8 mouse cellular contexts compared by ENCODE assay signal in genomic region chr12:59131578-59131946, GRCm38 (mm10). TPM values are rescaled to one million over a fixed set of nuclear protein-coding genes. Genes with fewer than 3 reads are reported as not detected.
DNase-seq lines count a peak whose midpoint lies in the region; ATAC-seq and TF ChIP-seq lines count a peak whose summit lies in the region.

No protein-coding gene starts in this region.

- peak; percentile 78 for DNase-seq in kidney, postnatal 0 days (ENCODE audit: low spot score)
- no peak for DNase-seq in kidney, postnatal 25 days
- peak; percentile 52 for DNase-seq in heart, postnatal 0 days (ENCODE audit: low spot score)
- DNase-seq in lung, postnatal 10 days, result peak; percentile 68
- DNase-seq in thymus, postnatal 0 days (ENCODE audit: low spot score), result no peak
- no peak for DNase-seq in thymus, postnatal 25 days
- no peak for DNase-seq in cerebellum, adult 8-10 months

- peaks cover 5% of the 10 kb centered on the region for H3K4me1 ChIP-seq in kidney, postnatal 0 days (replicated peaks; ENCODE audit: insufficient read depth, low read length)
- peaks cover 18% of the 10 kb centered on the region for H3K4me1 ChIP-seq in bone marrow macrophage, adult 2 months (ENCODE audit: control insufficient read depth, insufficient read depth, low read length)
- peaks cover 13% of the 10 kb centered on the region for H3K4me1 ChIP-seq in heart, postnatal 0 days (ENCODE audit: control insufficient read depth, insufficient read depth)

- peak; percentile 54 for ATAC-seq in kidney, postnatal 0 days (replicated peaks; ENCODE audit: low FRiP score, low read depth)
- ATAC-seq in heart, postnatal 0 days (ENCODE audit: insufficient read depth, low read depth), result peak; percentile 42

- H3K4me3 ChIP-seq in kidney, postnatal 0 days (replicated peaks; ENCODE audit: low read depth, low read length), result peak overlapping the region; percentile 79
- peak overlapping the region; percentile 96 for H3K4me3 ChIP-seq in bone marrow macrophage, adult 2 months (ENCODE audit: insufficient read depth, low read length)
- H3K4me3 ChIP-seq in heart, postnatal 0 days (ENCODE audit: low read depth, low read length), result peak overlapping the region; percentile 81

- no peak for TF ChIP-seq CTCF in kidney, postnatal 0 days (IDR thresholded peaks at IDR 0.05; ENCODE audit: low read depth)
- TF ChIP-seq CTCF in bone marrow macrophage, adult 2 months (IDR thresholded peaks at IDR 0.05; ENCODE audit: low read depth, low read length), result no peak
- no peak for TF ChIP-seq CTCF in heart, postnatal 0 days (IDR thresholded peaks at IDR 0.05; ENCODE audit: low read depth)

- peak overlapping the region; percentile 96 for H3K27ac ChIP-seq in kidney, postnatal 0 days
- H3K27ac ChIP-seq in bone marrow macrophage, adult 2 months (ENCODE audit: insufficient read depth, low read depth, low read length), result peak overlapping the region; percentile 74
- peak overlapping the region; percentile 94 for H3K27ac ChIP-seq in heart, postnatal 0 days (ENCODE audit: low read depth)

- no peaks in the 10 kb centered on the region for H3K9me3 ChIP-seq in kidney, postnatal 0 days (replicated peaks; ENCODE audit: low read length)
- no peaks in the 10 kb centered on the region for H3K9me3 ChIP-seq in heart, postnatal 0 days (replicated peaks; ENCODE audit: control insufficient read depth, low read length)

- TF ChIP-seq EP300 in heart, postnatal 0 days (IDR thresholded peaks at IDR 0.05; ENCODE audit: low read depth), result no peak

- no peak for TF ChIP-seq POLR2A in bone marrow macrophage, adult 2 months (IDR thresholded peaks at IDR 0.05; ENCODE audit: borderline replicate concordance, low read depth, low read length)

- under 1% methylated on average over 30 of the region's 30 CpGs for WGBS in kidney, postnatal 0 days
- WGBS in heart, postnatal 0 days, result under 1% methylated on average over 30 of the region's 30 CpGs

- peak overlapping the region; percentile 89 for H3K9ac ChIP-seq in kidney, postnatal 0 days (ENCODE audit: low read depth, low read length)
- H3K9ac ChIP-seq in heart, postnatal 0 days (replicated peaks; ENCODE audit: low read depth, low read length), result peak overlapping the region; percentile 89

- no peaks in the 10 kb centered on the region for H3K36me3 ChIP-seq in kidney, postnatal 0 days (ENCODE audit: insufficient read depth, low read length)
- 0 out of 2 replicates have a peak, but pooled peaks cover 7% of the 10 kb centered on the region for H3K36me3 ChIP-seq in heart, postnatal 0 days (replicated peaks; ENCODE audit: control insufficient read depth, insufficient read depth, low read length)

- H3K4me2 ChIP-seq in kidney, postnatal 0 days (ENCODE audit: low read length), result peak overlapping the region; percentile 73
- H3K4me2 ChIP-seq in heart, postnatal 0 days (ENCODE audit: low read depth, low read length), result peak overlapping the region; percentile 82

- no peaks in the 10 kb centered on the region for H3K27me3 ChIP-seq in kidney, postnatal 0 days (ENCODE audit: insufficient read depth, low read length)
- H3K27me3 ChIP-seq in heart, postnatal 0 days (ENCODE audit: control insufficient read depth, insufficient read depth, low read length), result no peaks in the 10 kb centered on the region

RNA-seq across cellular contexts. Expression of gene Mia2, which starts 36.0 kb away (rescaled TPM):
- 85.5 and 91.6 TPM in 2 replicates for polyA plus RNA-seq in kidney, postnatal 0 days (2015; fragmentation: Nextera tagmentation; extraction: Ambion mirVana)
- polyA plus RNA-seq in bone marrow macrophage, adult 2 months (2012; ENCODE audit: insufficient read depth, insufficient read length, missing spikeins), result 154 and 168 TPM in 2 replicates
- 25.4 and 32.3 TPM in 2 replicates for total RNA-seq in heart, postnatal 0 days (2014; rRNA removed; ENCODE audit: low replicate concordance)
- 43.6 and 43.8 TPM in 2 replicates for polyA plus RNA-seq in heart, postnatal 0 days (2015; fragmentation: Nextera tagmentation; extraction: Ambion mirVana)
- 181 and 195 TPM in 2 replicates for polyA plus RNA-seq in thymus, postnatal 0 days (2015; fragmentation: Nextera tagmentation; extraction: Ambion mirVana)

Comparison
In these comparisons a context has a peak if more than half of its experiments do, and no peak if none do; other contexts are left out.
1. DNase-seq: peak in kidney, postnatal 0 days (single experiment), heart, postnatal 0 days (single experiment) and lung, postnatal 10 days (single experiment); none in kidney, postnatal 25 days (0 of 2), thymus, postnatal 0 days (single experiment), thymus, postnatal 25 days (single experiment) and cerebellum, adult 8-10 months (single experiment).
2. Peak in every context shown above with its lines, with median percentiles within 50 percentile points of each other: H3K27ac ChIP-seq and H3K4me3 ChIP-seq.